Mouse (Mus musculus): ENCODE data around the gene Prdm12.

The Prdm12 gene

DNA sequence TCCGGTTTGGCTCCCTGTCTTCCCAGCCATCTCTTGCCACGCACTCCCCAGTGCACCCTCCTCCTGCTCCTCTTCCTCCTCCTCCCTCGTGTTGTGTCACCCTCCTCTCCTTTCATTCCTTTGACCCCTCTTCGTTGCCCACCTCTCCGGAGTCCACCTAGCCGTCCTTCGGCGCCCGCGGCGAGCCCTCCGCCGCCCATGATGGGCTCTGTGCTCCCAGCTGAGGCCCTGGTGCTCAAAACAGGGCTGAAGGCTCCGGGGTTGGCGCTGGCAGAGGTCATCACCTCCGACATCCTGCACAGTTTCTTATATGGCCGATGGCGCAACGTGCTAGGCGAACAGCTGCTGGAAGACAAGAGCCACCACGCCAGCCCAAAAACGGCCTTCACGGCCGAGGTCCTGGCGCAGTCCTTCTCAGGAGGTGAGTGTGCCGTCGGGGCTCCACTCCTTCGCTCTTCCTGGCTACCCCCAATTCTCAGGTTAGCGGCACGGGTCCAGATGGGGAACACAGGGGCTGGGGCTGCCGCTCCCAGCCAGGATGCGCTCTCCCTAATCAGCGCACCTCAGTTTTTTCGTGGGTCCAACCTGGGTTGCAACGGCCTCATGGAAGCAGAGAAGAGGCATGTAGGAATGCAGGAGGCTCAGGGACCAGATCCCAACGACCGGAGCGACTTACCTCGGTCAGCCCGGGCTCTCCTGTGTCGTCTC, at the start of gene Prdm12:
TSS of gene Prdm12 (plus strand) at position 137 of the 708 bp plus-strand sequence.
- DNase-seq: no peak

- no peak for DNase-seq
These were observed 47.9 kb upstream of the Prdm12 start for GRCm38 (mm10) chr2:31591799-31592484.

DNA sequence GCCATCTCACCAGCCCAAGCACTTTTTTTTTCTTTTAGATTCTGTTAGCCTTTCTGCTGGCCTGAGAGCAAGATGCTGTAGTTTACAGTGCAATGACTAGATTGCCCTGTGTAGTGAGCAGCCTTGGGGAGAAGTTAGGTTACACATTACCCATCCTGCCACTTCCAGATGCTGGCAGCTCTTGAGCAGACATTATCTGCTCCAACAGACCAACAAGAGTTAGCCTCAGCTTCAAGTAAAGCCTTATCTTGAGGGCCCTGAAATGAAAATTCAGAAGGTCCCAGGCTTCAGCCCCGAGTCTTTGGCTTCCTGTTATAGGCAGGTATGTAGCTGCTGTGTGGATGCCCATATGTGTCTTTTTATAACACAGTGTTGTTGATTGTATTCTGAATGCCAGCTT, 32.3 kb upstream of the Prdm12 start:
- DNase-seq: no peak

DNA sequence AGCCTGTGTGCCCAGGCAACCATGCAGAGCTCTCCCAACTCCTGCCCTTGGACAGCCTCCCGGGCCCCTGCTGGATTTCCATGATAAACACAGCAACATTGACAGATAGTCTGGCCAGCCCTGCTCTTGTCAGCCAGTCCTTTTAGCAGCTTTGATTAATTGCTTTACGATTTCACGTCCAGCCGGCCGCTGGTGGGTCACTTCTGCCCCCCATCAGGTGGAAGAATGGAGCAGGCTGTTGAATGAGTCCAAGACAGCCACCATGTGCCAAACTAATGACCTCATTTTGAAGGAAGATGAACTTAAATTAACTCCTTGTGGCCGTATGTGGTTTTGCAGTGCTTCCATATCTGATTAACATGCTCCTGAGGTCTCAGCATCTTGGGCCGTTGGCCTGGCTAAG, 30.0 kb upstream of the Prdm12 start:
- DNase-seq: no peak

DNA sequence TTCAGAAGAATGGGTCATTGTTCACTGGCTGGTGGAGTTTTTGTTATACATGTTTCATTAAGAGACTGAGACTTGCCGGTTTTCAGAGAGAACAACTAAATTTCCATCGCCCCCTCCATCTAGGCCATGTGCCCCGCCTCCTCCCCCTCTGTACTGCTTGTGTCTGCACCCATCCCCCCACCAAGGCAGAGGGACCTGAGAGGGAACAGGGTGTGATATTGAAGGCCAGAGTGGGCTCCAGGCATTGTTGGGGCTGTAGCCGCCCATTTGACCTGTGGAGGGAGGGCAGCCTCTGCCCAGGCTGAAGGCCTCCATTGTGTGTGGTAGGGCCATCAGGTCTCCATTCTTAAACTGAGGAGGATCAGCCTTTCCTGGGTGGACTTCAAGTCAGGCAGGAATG, 28.9 kb upstream of the Prdm12 start:
- no peak for DNase-seq

- no peak for DNase-seq
These were observed 28.4 kb upstream of the Prdm12 start for GRCm38 (mm10) chr2:31611400-31611799.

- no peak for DNase-seq
These were observed 27.2 kb upstream of the Prdm12 start for GRCm38 (mm10) chr2:31612627-31613026.

- no peak for DNase-seq
These were observed 26.1 kb upstream of the Prdm12 start for GRCm38 (mm10) chr2:31613781-31614180.

DNA sequence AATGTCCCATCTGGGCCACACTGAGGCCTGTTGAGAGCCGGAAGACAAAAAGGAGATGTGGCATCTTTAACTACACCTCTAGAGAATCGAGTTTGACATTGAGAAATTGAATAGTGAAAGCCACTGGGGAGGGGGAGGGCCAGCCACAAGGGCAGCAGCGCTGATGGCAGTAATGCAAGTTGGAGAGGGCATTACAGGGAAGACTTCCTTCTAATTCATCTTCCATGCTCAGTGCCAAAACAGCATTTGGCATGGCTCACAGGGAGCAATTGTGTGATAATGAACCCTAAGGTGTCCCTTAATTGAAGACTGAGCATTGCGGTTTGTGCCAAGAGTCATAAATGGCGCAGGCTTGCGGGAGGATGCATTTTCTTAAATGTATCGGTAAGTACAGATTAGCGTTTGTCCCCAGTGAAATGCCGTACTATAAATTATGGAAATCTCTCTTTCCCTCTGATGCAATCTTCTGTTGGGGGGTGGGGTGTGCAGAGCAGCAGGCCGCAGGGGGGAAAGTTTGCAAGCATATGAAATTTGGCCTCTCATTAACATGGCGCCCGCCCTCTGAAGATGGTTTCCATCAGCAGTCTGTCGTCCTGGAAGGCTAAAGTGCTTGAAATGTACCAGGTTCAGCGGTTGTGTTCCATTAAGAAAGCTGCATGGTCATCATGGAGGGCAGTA, 21.2 kb upstream of the Prdm12 start:
- DNase-seq: no peak

DNA sequence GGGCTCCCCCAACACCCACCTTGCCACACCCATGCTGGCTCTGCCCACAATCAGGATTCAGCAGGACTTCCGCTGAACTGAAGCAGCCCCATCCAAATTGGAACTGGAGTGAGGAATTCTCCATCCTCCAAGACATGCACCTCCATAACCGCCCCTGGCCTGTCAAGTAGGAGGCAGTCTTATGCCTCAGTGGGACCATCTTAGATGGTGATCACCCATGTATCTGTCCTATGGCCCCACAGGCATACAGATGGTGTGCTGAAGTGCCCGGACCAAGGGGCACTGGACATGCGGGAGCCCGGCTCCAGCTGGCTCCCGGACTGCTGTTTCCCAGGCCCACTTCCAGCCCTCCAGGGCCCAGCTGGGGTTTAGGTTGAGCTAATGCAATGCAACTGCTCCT, 20.6 kb upstream of the Prdm12 start:
- DNase-seq: no peak

DNA sequence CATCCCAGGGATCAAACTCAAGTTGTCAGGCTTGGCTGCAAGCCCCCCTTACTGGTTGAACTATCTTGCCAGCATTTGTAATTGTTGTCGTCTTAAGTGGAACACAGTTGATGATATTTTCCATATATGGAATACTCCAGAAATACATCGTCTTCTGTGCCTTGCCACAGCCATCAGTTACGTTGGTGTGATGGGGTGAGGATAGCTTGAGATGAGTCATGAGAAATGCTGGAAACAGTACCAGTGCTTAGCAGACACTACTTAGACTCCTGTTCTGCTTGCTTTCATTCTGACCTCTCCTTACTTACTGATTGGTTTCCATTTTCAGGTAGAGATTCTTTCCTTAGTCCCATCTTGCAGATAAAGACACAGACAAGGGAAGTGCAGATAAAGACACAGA, 6.3 kb upstream of the Prdm12 start:
- no peak for DNase-seq

DNA sequence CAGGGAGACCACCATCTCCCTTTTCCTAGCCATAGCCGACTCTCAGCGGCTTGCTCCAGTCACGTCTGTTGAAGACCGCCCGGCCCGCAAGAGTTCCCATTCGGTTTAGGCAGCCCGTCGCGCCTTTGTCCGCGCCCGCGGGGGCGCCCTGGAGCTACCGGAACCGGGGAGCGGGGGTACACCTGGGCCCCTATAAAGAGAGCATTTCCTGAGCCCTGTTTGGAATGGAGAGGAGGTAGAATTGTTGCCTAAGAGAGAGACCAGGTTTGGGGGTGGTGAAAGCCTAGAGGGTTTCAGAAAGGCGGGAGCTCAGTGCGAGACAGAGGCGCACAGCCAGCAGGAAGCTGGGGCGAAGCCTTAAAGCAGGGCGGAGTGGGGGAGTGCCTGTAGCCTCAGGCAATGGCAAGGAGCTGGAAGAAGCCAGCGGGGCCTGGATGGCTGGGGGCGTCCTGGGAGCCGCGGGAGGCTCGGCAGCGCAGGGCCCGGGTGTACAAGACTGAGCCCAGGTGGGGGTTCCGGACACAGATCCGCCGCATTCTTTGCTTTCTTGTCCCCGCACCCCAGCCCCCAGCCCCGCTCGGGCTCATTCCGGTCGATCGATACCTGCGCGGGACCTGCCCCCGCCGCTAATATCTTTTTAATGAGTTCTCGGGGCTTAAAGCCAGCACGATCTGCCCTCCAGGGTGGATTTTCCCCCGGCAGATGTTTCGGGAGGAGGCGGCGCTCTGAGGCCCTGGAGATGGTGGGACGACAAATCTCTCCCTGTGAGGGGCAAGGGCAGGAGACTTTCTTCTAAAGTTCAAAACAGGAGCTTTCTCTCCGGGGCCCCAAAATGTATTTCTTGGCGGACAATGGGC, 4.3 kb upstream of the Prdm12 start:
- DNase-seq: no peak

DNA sequence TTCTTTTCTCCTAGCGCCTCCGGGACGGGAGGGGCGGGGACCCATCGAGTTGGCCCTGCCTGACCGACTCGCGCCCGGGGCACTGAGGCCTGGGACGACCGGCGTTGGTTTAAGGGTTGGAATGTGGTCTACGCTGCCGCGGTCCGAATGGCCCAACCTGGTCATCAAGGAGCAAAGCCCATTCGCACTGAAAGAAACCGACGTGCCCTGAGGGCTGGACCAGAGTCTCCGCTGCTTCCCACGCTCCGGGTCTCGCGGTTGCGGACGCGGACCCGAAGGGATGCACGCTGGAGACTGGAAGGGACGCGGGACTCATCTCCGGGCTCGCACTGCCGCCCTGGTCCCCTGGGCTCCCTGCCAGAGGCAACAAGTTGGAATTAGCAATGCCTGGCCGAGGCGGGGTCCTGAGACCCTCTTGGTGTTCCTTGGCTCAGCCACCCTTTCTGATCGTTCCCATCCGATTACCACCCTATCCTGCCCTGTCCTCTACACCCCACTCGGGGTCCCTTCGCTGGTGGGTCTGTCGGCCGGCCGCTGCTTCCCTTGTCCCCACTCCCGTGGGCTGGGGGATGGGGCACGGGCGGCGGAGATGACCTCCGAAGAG, 3.6 kb upstream of the Prdm12 start:
- DNase-seq: no peak

- no peak for DNase-seq
These were observed 3.1 kb upstream of the Prdm12 start for GRCm38 (mm10) chr2:31636742-31637141.

GRCm38 (mm10) chr2:31637311-31637710, 2.5 kb upstream of the Prdm12 start:
- DNase-seq: no peak

GRCm38 (mm10) chr2:31637807-31638206, 2.0 kb upstream of the Prdm12 start:
- DNase-seq: peak; percentile 73

DNA sequence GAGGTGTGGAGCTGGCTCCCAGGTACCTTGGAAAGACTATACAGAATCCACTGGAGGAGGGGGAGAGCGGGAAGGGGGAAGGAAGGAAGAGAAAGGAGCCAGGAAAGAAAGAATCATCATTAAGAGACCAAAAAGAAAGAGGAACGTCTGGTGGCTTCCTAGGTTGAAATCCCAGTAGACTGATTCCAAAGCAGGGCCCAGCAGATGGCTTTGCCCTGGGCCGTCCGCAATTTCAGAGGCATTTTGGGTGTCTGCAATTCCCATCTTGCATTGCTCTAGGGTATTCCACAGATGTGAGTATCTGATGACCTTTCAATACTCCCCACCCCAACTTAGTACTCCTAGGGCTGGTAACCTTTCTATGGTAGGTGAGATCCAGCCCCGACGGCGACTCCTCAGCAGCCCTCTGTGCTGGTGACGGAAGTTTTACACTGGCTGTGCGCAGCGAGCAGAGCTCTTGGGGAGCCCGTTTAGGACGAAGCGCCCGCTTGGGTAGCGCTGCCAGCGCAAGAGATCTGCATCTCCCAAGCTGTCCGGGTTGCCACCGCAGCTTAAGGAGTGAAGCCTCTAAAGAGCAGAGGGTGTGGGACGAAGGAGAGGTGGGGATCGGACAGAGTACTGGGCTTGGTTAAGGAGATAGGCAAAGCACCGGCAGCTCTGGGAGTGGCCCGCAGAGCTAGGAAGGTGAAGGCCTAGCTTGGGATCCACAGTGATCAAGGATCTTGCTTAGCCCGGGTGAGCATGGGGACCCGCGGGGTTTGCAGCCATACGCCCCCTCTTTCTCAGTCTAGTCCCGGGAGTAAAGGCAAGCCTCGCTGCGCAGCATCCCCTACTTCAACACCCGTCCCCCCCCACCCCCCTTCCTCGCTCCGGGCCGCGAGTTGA, 1.0 kb upstream of the Prdm12 start:
- DNase-seq: no peak

DNA sequence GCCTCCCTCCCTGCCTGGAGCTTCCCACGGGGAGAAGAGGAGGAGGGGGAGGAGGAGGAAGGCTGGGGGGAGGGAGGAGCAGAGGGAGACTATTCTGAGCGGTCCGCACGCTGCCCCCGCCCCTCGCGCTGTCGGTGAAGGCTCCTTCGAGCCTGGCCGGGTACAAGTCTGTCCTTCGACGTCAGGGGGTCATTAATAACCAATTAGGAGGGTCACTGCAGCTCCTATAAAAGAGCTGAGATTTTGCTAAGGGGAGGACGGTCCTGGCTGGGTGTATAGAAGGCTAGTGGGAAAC, 424 bp upstream of the Prdm12 start:
- DNase-seq: no peak

GRCm38 (mm10) chr2:31640609-31641507, 1.0 kb downstream of the Prdm12 start:
- DNase-seq: no peak

DNA sequence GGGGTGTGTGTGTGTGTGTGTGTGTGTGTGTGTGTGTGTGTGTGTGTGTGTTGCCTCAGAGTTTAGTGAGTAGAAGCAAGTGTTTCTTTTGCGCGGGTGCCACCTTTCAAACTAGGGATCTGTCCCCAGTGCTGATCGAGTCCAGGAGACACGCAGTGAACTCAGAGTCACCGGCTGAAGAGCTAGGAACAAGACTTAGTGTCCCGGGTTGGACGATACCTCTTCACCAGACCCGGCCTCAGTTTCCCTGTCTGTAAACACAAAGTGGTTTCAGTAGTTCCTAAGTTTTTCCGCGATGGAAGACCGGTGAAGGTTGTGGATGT, 1.6 kb downstream of the Prdm12 start:
- no peak for DNase-seq

DNA sequence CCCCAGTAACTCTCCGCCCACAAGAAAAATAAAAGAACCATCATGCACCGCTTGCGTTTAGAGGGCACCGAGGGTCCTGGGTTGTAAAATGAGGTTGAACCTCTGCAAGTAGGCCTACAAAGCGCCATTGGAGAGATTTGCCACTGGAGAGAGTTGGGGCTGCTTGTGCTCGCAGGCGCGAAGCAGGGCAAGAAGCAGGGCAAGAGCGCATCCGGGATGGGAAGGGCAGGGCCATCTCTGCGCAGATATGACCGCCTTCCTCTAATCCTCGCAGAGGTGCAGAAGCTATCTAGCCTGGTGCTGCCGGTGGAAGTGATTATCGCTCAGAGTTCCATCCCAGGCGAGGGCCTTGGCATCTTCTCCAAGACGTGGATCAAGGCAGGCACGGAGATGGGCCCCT, 2.1 kb downstream of the Prdm12 start:
- no peak for DNase-seq

Measured in kidney, postnatal 10 days (tissue).